Mouse (Mus musculus) testis, adult 2 months (tissue): Measurements from ENCODE around the gene Abhd11.

ENCODE experiments used
- CTCF ChIP-seq: fragments of 200-500 bp; IDR thresholded peaks from 2 replicates; pipeline ENCODE4 v1.5.1; 2012; ENCODE audit warnings: low read depth, mild to moderate bottlenecking, inconsistent platforms, low read length, moderate library complexity; ENCODE audit not compliant: control insufficient read depth, insufficient read depth, insufficient replicate concordance
- POLR2A ChIP-seq: fragments of 200-500 bp; IDR thresholded peaks from 2 replicates; pipeline ENCODE4 v1.6.1; 2012; ENCODE audit warnings: low read depth, mild to moderate bottlenecking, inconsistent platforms, low read length, moderate library complexity; ENCODE audit not compliant: control insufficient read depth

GRCm38 (mm10) chr5:134973526-134973925, 35.4 kb upstream of the Abhd11 start:
- TF ChIP-seq POLR2A: no peak
- no peak for TF ChIP-seq CTCF
